Mouse (Mus musculus) erythroblast, embryonic 14.5 days (primary cell): ENCODE results near the gene Tango2.

Experiments
- GATA1 ChIP-seq: IDR thresholded peaks from 2 replicates; pipeline ENCODE4 v1.6.1; 2012; ENCODE audit warnings: low read length, inconsistent platforms, mixed read lengths
- TAL1 ChIP-seq: IDR thresholded peaks from 3 replicates; pipeline ENCODE4 v1.6.1; 2012; ENCODE audit warnings: low read length, inconsistent platforms, mixed read lengths

- no peak for TF ChIP-seq TAL1
- TF ChIP-seq GATA1, result no peak
These were observed 28.9 kb downstream of the Tango2 start for GRCm38 (mm10) chr16:18318992-18319391.
